ENCODE assay signal across 15 mouse cellular contexts in the genomic region with DNA sequence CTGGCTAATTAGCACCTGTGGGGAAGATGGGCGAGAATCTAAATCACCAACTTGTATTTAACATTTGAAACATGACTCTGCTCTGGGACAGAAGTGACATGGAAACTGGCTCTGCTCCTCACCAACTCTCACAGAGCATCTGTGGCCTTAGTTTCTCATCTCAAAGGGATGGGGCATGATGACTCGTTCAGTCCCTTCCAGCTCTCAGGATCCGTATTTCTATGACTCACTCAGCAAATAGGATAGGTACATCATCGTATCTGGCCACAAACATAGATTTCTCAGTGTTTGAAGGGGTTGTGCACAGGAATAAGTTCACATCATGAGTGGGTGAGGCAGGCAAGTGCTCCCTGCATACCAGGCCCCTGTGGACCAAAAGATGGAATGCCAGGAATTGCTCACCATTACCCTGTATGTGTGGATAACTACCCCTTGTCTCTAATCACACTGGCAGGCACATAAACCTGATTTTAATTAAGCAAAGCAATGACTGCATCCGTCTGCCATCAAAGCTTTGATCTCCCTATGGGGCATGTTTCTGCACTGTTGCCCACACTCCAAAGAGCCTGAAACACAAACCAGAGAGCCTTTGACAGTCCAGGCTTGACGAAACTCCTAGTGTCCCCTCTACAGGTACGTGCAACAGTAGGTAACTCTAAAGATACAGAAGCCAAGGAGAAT.
DNase-seq lines count a peak whose midpoint lies in the region; ATAC-seq and TF ChIP-seq lines count a peak whose summit lies in the region.
"Had no signal": no experiment of that assay in that cellular context is flagged by ENCODE, and none has a peak within 500 bp of the region (broad histone marks: within the 10 kb centered on the region; RNA-seq: fewer than 3 reads in every experiment).

No protein-coding gene starts in this region.

- no peaks in the 10 kb centered on the region for H3K36me3 ChIP-seq in kidney, embryonic 15.5 days
- no peaks in the 10 kb centered on the region for H3K36me3 ChIP-seq in forebrain, embryonic 16.5 days (ENCODE audit: control insufficient read depth, insufficient read depth)
- H3K36me3 ChIP-seq in neural tube, embryonic 15.5 days: no peaks in the 10 kb centered on the region
- H3K36me3 ChIP-seq in midbrain, embryonic 16.5 days (ENCODE audit: control insufficient read depth, insufficient read depth, low read length): no peaks in the 10 kb centered on the region
- H3K36me3 ChIP-seq: heart, embryonic 13.5 days; intestine, embryonic 15.5 days; limb, embryonic 13.5 days had no signal

- peaks cover 26% of the 10 kb centered on the region for H3K4me1 ChIP-seq in kidney, embryonic 15.5 days
- H3K4me1 ChIP-seq in forebrain, embryonic 16.5 days (replicated peaks; ENCODE audit: control insufficient read depth, insufficient read depth, low read length): peaks cover 7% of the 10 kb centered on the region
- peaks cover 11% of the 10 kb centered on the region for H3K4me1 ChIP-seq in neural tube, embryonic 15.5 days
- H3K4me1 ChIP-seq in midbrain, embryonic 16.5 days (ENCODE audit: control insufficient read depth, insufficient read depth, low read length): no peaks in the 10 kb centered on the region
- H3K4me1 ChIP-seq: intestine, embryonic 15.5 days had no signal

- H3K27me3 ChIP-seq in kidney, embryonic 15.5 days: no peaks in the 10 kb centered on the region
- H3K27me3 ChIP-seq in forebrain, embryonic 16.5 days (replicated peaks; ENCODE audit: control insufficient read depth, insufficient read depth, low read length): no peaks in the 10 kb centered on the region
- no peaks in the 10 kb centered on the region for H3K27me3 ChIP-seq in neural tube, embryonic 15.5 days (replicated peaks)
- no peaks in the 10 kb centered on the region for H3K27me3 ChIP-seq in midbrain, embryonic 16.5 days (ENCODE audit: control insufficient read depth, insufficient read depth, low read depth, low read length)
- H3K27me3 ChIP-seq: heart, embryonic 13.5 days; intestine, embryonic 15.5 days; limb, embryonic 13.5 days had no signal

- ATAC-seq in kidney, embryonic 15.5 days (replicated peaks; ENCODE audit: low FRiP score): peak; percentile 95
- peak; percentile 33; the same call in 1 of the 2 replicates for ATAC-seq in forebrain, embryonic 16.5 days
- ATAC-seq in neural tube, embryonic 15.5 days (ENCODE audit: low FRiP score): peak; percentile 53; the same call in 1 of the 2 replicates
- no peak for ATAC-seq in midbrain, embryonic 16.5 days
- ATAC-seq: intestine, embryonic 15.5 days had no signal

- WGBS in kidney, embryonic 15.5 days: 49% methylated on average over 7 of the region's 7 CpGs
- 40% methylated on average over 7 of the region's 7 CpGs for WGBS in forebrain, embryonic 16.5 days
- 57% methylated on average over 7 of the region's 7 CpGs for WGBS in neural tube, embryonic 15.5 days
- WGBS in midbrain, embryonic 16.5 days: 56% methylated on average over 7 of the region's 7 CpGs

- TF ChIP-seq CTCF in brain, embryonic 14.5 days (IDR thresholded peaks at IDR 0.05; ENCODE audit: borderline replicate concordance, extremely low read depth, insufficient read depth, insufficient read length): no peak

- H3K4me2 ChIP-seq in kidney, embryonic 15.5 days: no peak overlapping the region
- H3K4me2 ChIP-seq in forebrain, embryonic 16.5 days (ENCODE audit: low read length): no peak overlapping the region
- no peak overlapping the region for H3K4me2 ChIP-seq in neural tube, embryonic 15.5 days
- no peak overlapping the region for H3K4me2 ChIP-seq in midbrain, embryonic 16.5 days (ENCODE audit: low read length)
- H3K4me2 ChIP-seq: heart, embryonic 13.5 days; intestine, embryonic 15.5 days; limb, embryonic 13.5 days had no signal

- peak overlapping the region; percentile 54 for H3K27ac ChIP-seq in kidney, embryonic 15.5 days
- no peak overlapping the region for H3K27ac ChIP-seq in forebrain, embryonic 16.5 days (ENCODE audit: low read length)
- H3K27ac ChIP-seq in neural tube, embryonic 15.5 days (replicated peaks): 0 out of 2 replicates have a peak overlapping the region, but pooled peaks have one; percentile 30
- no peak overlapping the region for H3K27ac ChIP-seq in midbrain, embryonic 16.5 days (ENCODE audit: low read length)
- H3K27ac ChIP-seq: gastrocnemius, adult 2 months; heart, embryonic 13.5 days; intestine, embryonic 15.5 days; limb, embryonic 13.5 days had no signal

- no peak overlapping the region for H3K9ac ChIP-seq in kidney, embryonic 15.5 days
- H3K9ac ChIP-seq in forebrain, embryonic 16.5 days (replicated peaks; ENCODE audit: low read depth, low read length): no peak overlapping the region
- no peak overlapping the region for H3K9ac ChIP-seq in neural tube, embryonic 15.5 days (replicated peaks)
- H3K9ac ChIP-seq in midbrain, embryonic 16.5 days (ENCODE audit: low read depth, low read length): no peak overlapping the region
- H3K9ac ChIP-seq: heart, embryonic 13.5 days; intestine, embryonic 15.5 days; limb, embryonic 13.5 days had no signal

- DNase-seq in kidney, postnatal 14 days: no peak
- DNase-seq in brain, embryonic 14.5 days (ENCODE audit: low read depth): peak; percentile 70
- no peak for DNase-seq in gastrocnemius, adult 8-10 months (ENCODE audit: low spot score in 2 of 2)
- DNase-seq: adrenal gland, postnatal 25 days; cerebellum, postnatal 36 days; gastrocnemius, adult 2 months; lung, adult 18-20 months; spleen, adult 18-20 months had no signal

- no peak for TF ChIP-seq POLR2A in brain, embryonic 14.5 days (IDR thresholded peaks at IDR 0.05; ENCODE audit: borderline replicate concordance, extremely low read depth, insufficient read depth, insufficient read length, poor library complexity, severe bottlenecking)

- H3K4me3 ChIP-seq in kidney, embryonic 15.5 days (replicated peaks): no peak overlapping the region
- H3K4me3 ChIP-seq in forebrain, embryonic 16.5 days (replicated peaks; ENCODE audit: low read length): no peak overlapping the region
- no peak overlapping the region for H3K4me3 ChIP-seq in neural tube, embryonic 15.5 days (replicated peaks)
- no peak overlapping the region for H3K4me3 ChIP-seq in midbrain, embryonic 16.5 days (ENCODE audit: low read depth, low read length)
- H3K4me3 ChIP-seq: gastrocnemius, adult 2 months; heart, embryonic 13.5 days; intestine, embryonic 15.5 days; limb, embryonic 13.5 days had no signal

- no peaks in the 10 kb centered on the region for H3K9me3 ChIP-seq in kidney, embryonic 15.5 days (replicated peaks)
- no peaks in the 10 kb centered on the region for H3K9me3 ChIP-seq in forebrain, embryonic 16.5 days (ENCODE audit: control insufficient read depth, low read length)
- no peaks in the 10 kb centered on the region for H3K9me3 ChIP-seq in neural tube, embryonic 15.5 days (replicated peaks)
- H3K9me3 ChIP-seq in midbrain, embryonic 16.5 days (replicated peaks; ENCODE audit: control insufficient read depth, low read length, poor library complexity, severe bottlenecking): no peaks in the 10 kb centered on the region
- H3K9me3 ChIP-seq: heart, embryonic 13.5 days; intestine, embryonic 15.5 days; limb, embryonic 13.5 days had no signal

Comparison
In these comparisons a context has a peak if more than half of its experiments do, and no peak if none do; other contexts are left out.
1. H3K27ac ChIP-seq: peak in kidney, embryonic 15.5 days (single experiment) and neural tube, embryonic 15.5 days (single experiment); none in forebrain, embryonic 16.5 days (single experiment) and midbrain, embryonic 16.5 days (single experiment).